Mouse (Mus musculus) midbrain, embryonic 13.5 days (tissue): ENCODE measurements at regions not wholly inside any gene's neighbourhood (a gene's known extent, or its start where the extent isn't known, plus 50 kb on each side); places are given as distances from the start of the nearest gene placed in this dataset.
"Not testable (repeated sequence)": the region's sequence is repeated elsewhere in the genome, so short reads cannot be mapped to it uniquely, and the experiment has no call there.

ENCODE experiments used
- ATAC-seq: fragments of 200-750 bp; cut with Nextera tagmentation; 2 replicates; pipeline ENCODE4 v1.8.0; 2017; ENCODE audit warnings: mild to moderate bottlenecking, moderate TSS enrichment, moderate library complexity
- H3K27ac ChIP-seq: fragments of 300-500 bp; sonication (generic); 2 replicates; pipeline ENCODE4 v1.5.1; 2015; ENCODE audit warnings: inconsistent platforms, mild to moderate bottlenecking, moderate library complexity
- H3K27me3 ChIP-seq: fragments of 300-500 bp; sonication (generic); 2 replicates; pipeline ENCODE4 v1.6.1; 2015; ENCODE audit warnings: mild to moderate bottlenecking, inconsistent platforms
- H3K36me3 ChIP-seq: fragments of 300-500 bp; sonication (generic); 2 replicates; pipeline ENCODE4 v1.6.1; 2015; ENCODE audit warnings: mild to moderate bottlenecking, inconsistent platforms
- H3K4me1 ChIP-seq: fragments of 300-500 bp; sonication (generic); replicated peaks from 2 replicates; pipeline ENCODE4 v1.6.1; 2015; ENCODE audit warnings: inconsistent platforms
- H3K4me2 ChIP-seq: fragments of 300-500 bp; sonication (generic); replicated peaks from 2 replicates; pipeline ENCODE4 v1.6.1; 2015; ENCODE audit warnings: moderate library complexity, mild to moderate bottlenecking, inconsistent platforms
- H3K4me3 ChIP-seq: fragments of 300-500 bp; sonication (generic); replicated peaks from 2 replicates; pipeline ENCODE4 v1.5.1; 2015; ENCODE audit warnings: mild to moderate bottlenecking, inconsistent platforms
- H3K9ac ChIP-seq: fragments of 300-500 bp; sonication (generic); replicated peaks from 2 replicates; pipeline ENCODE4 v1.6.1; 2015; ENCODE audit warnings: mild to moderate bottlenecking, inconsistent platforms
- H3K9me3 ChIP-seq: fragments of 300-500 bp; sonication (generic); 2 replicates; pipeline ENCODE4 v1.6.1; 2016; ENCODE audit warnings: mild to moderate bottlenecking, inconsistent platforms
- WGBS: fragments of 180-500 bp; shearing (Covaris S2); methylation state at CpG from one replicate; pipeline ENCODE4 v1.1.7; 2015; 5-methylcytosine and 5-hydroxymethylcytosine counted together

DNA sequence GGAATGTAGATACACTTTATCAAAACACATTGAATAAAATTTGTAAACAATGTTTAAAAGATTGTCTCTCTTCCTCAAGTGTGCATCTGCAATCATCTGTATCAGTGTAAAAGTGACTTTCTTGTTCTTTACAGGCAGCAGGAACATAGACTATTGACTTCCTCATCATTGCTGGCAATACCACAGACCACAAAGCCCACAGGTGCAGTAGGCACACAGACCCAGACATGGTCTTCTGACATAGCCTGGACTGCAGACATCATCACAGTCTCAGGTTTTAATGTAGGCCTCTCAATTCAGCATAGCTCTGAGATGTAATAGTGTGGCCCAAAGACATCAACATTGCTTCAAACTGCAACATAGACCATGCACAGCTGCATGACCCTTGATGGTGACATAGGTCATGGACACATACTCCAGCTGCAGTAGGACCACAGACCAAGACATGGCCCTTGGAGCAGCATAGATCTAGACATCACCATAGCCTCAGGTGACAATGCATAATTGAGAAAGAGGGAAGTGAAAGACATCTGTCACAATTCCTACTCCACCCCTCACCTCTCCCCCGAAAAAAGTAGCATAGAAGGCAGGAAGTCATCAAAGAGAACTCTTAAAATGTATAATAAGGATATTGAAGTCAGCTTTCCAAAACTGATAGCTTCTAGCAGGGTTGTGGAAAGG lies 74.1 kb upstream of the Speer2 start:
- no peak for ATAC-seq
- no peaks in the 10 kb centered on the region for H3K36me3 ChIP-seq
- no peaks in the 10 kb centered on the region for H3K9me3 ChIP-seq
- no peaks in the 10 kb centered on the region for H3K4me1 ChIP-seq
- H3K4me2 ChIP-seq: no peak overlapping the region
- H3K27me3 ChIP-seq: no peaks in the 10 kb centered on the region
- 76% methylated on average over 1 of the region's 1 CpGs for WGBS
- no peak overlapping the region for H3K4me3 ChIP-seq
- H3K9ac ChIP-seq: no peak overlapping the region
- H3K27ac ChIP-seq: no peak overlapping the region

DNA sequence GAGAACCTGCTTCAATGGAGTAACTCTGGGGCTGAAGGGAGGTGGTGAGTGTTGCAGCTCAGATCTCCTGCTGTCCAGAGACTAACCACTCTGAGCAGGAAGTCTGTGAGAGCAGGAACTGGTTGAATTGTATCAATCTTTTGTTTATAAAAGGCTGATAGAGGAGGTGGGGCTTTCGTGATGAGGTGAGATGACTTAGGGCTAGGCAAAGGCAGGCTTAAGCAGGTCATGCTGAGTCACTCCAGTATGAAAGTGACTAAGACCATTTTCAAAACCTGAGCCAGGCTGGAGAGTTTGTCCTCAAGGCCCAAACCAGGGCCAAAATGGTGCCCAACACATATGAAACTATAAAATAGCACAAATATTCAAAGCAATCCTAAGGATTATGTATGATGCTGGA lies 80.1 kb upstream of the Speer2 start:
- Histone ChIP-seq H3K4me2 (no peak overlapping the region), H3K9ac (no peak overlapping the region), H3K36me3 (no peaks in the 10 kb centered on the region), H3K4me3 (no peak overlapping the region), H3K27ac (no peak overlapping the region), H3K4me1 (no peaks in the 10 kb centered on the region), H3K27me3 (no peaks in the 10 kb centered on the region), H3K9me3 (no peaks in the 10 kb centered on the region)
- WGBS: 82% methylated on average over 1 of the region's 1 CpGs
- ATAC-seq: no peak

DNA sequence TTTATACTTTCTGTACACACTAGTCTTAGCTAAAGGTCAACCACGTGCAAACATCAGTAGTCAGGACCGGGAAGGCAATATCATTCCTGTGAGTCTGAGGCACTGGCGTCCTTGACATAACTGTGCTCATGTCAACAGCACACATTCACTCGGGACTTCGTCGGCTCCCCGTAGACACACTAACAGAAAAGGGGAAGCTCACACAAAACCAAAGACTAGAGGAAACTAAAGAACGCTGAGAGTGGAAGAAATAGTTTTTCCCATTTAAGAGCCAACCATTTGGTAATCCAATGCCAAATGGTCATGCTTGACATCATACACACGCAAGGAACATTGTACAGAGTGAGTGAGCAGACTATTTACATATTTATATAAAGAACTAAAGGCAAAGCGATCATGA lies 85.2 kb upstream of the Speer2 start:
- no peak overlapping the region for H3K27ac ChIP-seq
- no peak overlapping the region for H3K4me3 ChIP-seq
- H3K4me1 ChIP-seq: no peaks in the 10 kb centered on the region
- ATAC-seq: no peak
- 91% methylated on average over 10 of the region's 10 CpGs for WGBS
- H3K9ac ChIP-seq: no peak overlapping the region
- no peak overlapping the region for H3K4me2 ChIP-seq
- H3K27me3 ChIP-seq: no peaks in the 10 kb centered on the region
- H3K9me3 ChIP-seq: no peaks in the 10 kb centered on the region
- H3K36me3 ChIP-seq: no peaks in the 10 kb centered on the region

DNA sequence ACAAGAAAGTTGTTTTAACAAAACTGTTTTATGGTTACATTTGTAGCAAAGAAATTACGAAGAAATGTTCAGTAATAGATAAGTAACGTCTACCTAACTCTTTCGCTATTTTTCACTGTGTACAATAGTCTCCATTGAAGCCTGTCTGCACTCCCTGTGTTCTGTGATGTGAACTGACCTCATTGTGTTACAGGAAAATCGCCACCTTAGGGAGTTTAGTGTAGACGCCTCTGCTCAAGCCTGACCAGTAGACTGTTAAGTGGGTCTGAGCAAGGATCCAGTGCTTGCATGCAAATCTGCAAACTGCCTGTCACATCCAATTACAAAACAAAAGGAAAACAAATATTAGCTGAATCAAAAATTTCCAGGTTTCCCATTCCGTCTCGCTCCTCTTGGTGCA lies 85.8 kb upstream of the Speer2 start:
- Histone ChIP-seq H3K4me1 (no peaks in the 10 kb centered on the region), H3K27ac (no peak overlapping the region), H3K4me2 (no peak overlapping the region), H3K9ac (no peak overlapping the region), H3K4me3 (no peak overlapping the region), H3K36me3 (no peaks in the 10 kb centered on the region), H3K9me3 (no peaks in the 10 kb centered on the region), H3K27me3 (no peaks in the 10 kb centered on the region)
- ATAC-seq: no peak
- 86% methylated on average over 7 of the region's 7 CpGs for WGBS

DNA sequence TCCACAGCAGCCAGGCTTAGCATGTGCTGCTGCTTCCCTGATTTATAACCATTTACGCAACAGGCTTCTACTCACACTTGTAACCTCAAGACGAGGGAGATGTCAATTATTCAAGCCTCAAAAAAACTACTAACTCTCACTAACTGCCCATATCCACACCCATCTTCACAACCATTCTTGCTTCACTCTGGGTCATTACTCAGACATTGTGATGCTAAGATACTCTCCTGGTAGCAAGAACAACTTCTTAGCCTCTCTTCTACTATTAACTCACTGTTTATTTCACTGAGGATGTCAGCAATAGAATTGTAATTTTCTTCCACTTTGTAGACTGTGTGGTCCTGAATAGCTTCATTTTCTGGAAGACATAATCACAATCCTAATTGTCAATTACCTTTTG lies 88.0 kb upstream of the Speer2 start:
- Histone ChIP-seq H3K9me3 (no peaks in the 10 kb centered on the region), H3K27ac (no peak overlapping the region), H3K4me1 (no peaks in the 10 kb centered on the region), H3K27me3 (no peaks in the 10 kb centered on the region), H3K4me2 (no peak overlapping the region), H3K36me3 (no peaks in the 10 kb centered on the region), H3K9ac (no peak overlapping the region), H3K4me3 (no peak overlapping the region)
- WGBS: 77% methylated on average over 2 of the region's 2 CpGs
- ATAC-seq: no peak

DNA sequence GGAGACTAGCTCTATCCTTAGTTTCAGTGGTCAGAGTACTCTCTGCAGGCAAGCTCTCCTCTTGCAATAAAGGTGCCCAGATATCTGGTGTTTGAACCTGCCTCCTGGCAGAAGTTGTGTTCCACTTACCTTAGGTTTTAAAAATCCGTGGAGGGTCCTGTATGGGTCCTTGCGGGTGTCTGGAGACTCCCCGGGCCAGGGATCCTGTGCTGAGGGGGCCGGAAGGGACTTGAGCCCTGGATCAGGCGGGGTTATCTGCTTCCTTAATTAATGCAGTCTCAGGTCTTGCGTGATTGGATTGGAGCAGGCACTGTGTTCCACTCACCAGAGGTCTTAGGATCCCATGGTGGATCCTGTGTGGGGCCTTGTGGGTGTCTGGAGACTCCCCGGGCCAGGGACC lies 103.0 kb upstream of the Speer2 start:
- not testable (repeated sequence) for H3K9me3 ChIP-seq, H3K4me2 ChIP-seq, ATAC-seq, H3K36me3 ChIP-seq, H3K4me1 ChIP-seq, H3K9ac ChIP-seq, H3K27me3 ChIP-seq, H3K27ac ChIP-seq, H3K4me3 ChIP-seq
- WGBS: 89% methylated on average over 7 of the region's 7 CpGs

DNA sequence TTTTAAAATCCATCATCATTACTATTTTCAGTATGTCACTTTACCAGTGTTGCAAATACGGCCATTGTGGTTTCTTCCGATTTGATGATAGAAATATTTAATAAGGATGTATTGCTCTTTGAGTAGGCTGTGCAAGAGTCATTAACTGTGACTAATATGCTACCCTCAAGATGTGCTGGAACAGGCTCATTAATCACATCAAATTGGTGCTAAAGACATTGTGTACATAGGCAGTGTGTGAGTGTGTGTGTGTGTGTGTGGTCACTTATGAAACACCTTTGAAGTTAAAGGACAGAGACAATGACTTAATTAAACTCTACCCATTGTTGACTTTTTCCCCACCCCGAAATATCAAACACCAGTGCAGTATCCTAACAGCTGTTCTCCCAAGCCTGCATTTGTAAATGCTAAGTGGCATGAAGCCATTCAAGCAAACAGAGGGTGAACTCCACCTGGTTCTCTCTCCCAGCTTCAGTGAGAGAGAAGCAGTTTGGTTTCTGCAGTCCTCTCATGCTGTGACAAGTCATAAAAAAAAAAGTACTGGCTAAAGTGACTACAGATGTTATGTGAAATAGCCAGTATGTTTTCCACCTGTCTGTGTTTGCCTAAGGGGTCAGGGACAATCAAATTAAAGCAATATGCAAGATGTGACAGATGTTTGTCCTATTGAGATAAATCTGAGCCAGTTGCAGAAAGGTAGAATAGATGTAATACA lies 116.4 kb upstream of the Speer2 start:
- Histone ChIP-seq H3K27me3 (no peaks in the 10 kb centered on the region), H3K4me3 (no peak overlapping the region), H3K9ac (no peak overlapping the region), H3K4me1 (no peaks in the 10 kb centered on the region), H3K27ac (no peak overlapping the region), H3K36me3 (no peaks in the 10 kb centered on the region), H3K4me2 (no peak overlapping the region), H3K9me3 (no peaks in the 10 kb centered on the region)
- no peak for ATAC-seq
- 68% methylated on average over 3 of the region's 3 CpGs for WGBS

DNA sequence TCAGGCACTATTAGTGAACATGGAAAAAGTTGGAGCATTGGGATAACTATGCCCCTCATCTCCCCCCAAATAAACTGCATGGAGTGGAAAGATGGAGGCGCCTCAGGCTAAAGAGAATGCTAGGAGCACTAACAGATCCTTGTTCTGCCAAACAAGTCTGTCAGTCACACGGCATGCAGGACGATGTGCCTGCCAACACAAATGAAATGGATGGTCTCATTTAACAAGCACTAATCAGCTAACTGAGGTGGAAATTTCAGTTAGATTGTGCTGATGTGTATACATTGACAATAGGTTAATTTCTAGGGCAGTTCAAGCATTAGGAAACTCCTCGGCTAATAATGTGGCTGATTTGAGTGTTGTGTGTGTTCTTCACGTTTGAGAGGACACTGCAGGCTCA lies 120.8 kb upstream of the Speer2 start:
- WGBS: 60% methylated on average over 5 of the region's 5 CpGs
- Histone ChIP-seq H3K4me3 (no peak overlapping the region), H3K9ac (no peak overlapping the region), H3K27ac (no peak overlapping the region), H3K4me1 (no peaks in the 10 kb centered on the region), H3K4me2 (no peak overlapping the region), H3K27me3 (no peaks in the 10 kb centered on the region), H3K9me3 (no peaks in the 10 kb centered on the region), H3K36me3 (no peaks in the 10 kb centered on the region)
- ATAC-seq: no peak

DNA sequence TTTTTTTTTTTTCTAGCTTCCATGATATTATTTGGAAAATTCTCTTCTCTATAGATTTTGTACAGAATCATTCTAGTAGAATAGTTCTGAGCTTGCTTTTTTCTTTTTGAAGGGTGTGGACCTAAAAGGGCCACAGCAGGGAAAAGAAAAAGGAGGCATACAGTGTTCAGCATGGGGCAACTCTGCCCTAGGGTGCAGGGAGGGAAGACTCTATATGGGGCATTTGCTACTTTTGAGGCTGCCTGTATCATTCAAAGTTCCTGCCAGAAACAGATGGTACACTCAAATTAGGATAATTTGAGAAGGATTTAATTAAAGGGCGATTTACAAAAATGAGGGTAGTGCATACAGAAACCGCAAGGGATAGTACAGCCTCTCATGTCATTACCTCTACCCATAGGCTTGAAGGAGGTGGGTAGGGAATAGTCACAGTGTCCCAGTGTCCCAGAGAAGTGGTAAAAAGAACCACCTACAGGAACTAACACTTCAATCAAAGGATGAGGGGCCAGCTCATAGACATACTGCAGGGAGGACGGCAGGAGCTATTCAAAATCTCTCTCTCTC lies 128.4 kb upstream of the Speer2 start:
- H3K9ac ChIP-seq: no peak overlapping the region
- H3K27me3 ChIP-seq: no peaks in the 10 kb centered on the region
- no peaks in the 10 kb centered on the region for H3K36me3 ChIP-seq
- no peak overlapping the region for H3K4me3 ChIP-seq
- WGBS: 59% methylated on average over 3 of the region's 3 CpGs
- no peak for ATAC-seq
- no peaks in the 10 kb centered on the region for H3K4me1 ChIP-seq
- no peak overlapping the region for H3K4me2 ChIP-seq
- H3K9me3 ChIP-seq: no peaks in the 10 kb centered on the region
- H3K27ac ChIP-seq: no peak overlapping the region

DNA sequence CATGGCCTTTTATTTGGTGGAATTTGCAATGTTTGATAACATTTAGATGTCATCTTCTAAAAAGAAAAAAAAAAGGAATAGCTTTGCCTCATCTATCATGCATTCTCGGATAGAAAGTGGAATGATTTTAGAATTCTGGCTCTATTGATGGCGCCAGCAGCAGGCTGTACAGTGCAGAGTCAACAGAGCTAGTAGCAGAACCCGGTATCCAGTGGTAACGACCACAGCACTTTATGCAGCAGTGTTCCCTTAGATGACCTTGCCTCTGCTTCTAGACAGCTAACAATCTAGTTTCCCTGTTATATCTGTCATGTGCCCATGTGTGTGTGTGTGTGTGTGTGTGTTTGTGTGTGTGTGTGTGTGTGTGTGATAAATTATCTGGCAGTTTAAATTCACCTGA lies 129.2 kb upstream of the Speer2 start:
- no peak for ATAC-seq
- Histone ChIP-seq H3K9me3 (no peaks in the 10 kb centered on the region), H3K36me3 (no peaks in the 10 kb centered on the region), H3K4me2 (no peak overlapping the region), H3K4me1 (no peaks in the 10 kb centered on the region), H3K4me3 (no peak overlapping the region), H3K27ac (no peak overlapping the region), H3K9ac (no peak overlapping the region), H3K27me3 (no peaks in the 10 kb centered on the region)
- WGBS: 74% methylated on average over 4 of the region's 4 CpGs

DNA sequence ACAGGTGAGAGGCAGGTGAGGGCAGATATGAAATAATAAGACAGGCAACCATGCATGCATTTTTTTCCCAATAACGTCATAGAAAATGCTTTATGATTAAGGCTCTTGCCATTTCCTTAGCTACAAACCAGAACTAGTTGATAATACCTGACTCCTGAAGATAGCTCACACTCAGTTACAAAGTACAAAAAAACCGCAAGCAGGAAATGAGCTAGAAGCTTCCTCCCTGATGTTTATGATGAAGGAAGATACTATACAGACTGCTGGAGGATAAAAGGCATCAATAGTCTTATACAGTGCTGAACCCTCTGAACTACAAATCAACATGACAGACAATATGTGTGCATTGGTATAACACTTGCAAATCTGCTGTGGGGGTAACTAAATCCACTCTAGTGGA lies 143.3 kb upstream of the Speer2 start:
- no peak for ATAC-seq
- Histone ChIP-seq H3K27me3 (no peaks in the 10 kb centered on the region), H3K9me3 (no peaks in the 10 kb centered on the region), H3K4me2 (no peak overlapping the region), H3K4me3 (no peak overlapping the region), H3K9ac (no peak overlapping the region), H3K4me1 (no peaks in the 10 kb centered on the region), H3K36me3 (no peaks in the 10 kb centered on the region), H3K27ac (no peak overlapping the region)
- 96% methylated on average over 2 of the region's 2 CpGs for WGBS

DNA sequence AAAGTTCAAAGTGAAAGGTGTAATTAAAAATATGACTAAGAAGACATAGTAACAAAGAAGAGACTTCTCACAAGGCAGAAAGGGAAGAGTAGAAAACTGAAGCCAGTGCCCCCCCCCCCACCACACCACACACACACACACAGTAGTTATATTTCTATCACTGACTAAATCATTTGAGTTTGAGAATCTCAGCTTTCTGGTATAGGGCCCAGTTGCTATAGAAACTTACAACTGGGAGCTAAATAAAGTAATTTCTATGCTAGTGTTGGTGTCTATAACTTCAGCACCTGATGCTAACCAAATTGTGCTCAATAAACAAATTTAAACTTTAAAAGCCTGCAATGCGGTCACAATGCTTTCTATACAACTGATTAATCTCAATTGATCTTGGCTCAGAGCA lies 153.4 kb upstream of the Speer2 start:
- ATAC-seq: no peak
- Histone ChIP-seq H3K9me3 (no peaks in the 10 kb centered on the region), H3K27me3 (no peaks in the 10 kb centered on the region), H3K4me2 (no peak overlapping the region), H3K27ac (no peak overlapping the region), H3K4me1 (no peaks in the 10 kb centered on the region), H3K36me3 (no peaks in the 10 kb centered on the region), H3K4me3 (no peak overlapping the region), H3K9ac (no peak overlapping the region)
- WGBS: 72% methylated on average over 1 of the region's 1 CpGs

DNA sequence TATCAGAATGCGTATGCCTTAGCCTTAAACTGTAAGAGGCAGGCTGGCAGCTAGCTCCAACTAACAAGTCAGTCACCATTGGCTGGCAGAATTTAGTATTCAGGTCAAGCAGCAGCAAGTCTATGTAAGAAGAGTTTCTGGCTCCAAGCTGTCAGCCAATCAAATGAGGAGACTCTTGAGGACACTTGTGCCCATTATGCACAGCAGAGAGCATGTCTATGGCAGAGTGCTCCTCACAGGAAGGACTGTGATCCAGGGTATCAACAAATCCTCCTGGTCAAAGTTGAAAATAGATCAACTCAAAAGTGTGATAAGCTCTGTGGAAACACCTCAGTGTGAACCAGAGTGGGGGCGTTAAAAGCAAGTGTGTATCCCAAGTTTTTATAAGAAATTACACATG lies 156.0 kb upstream of the Speer2 start:
- Histone ChIP-seq H3K9me3 (no peaks in the 10 kb centered on the region), H3K27ac (no peak overlapping the region), H3K4me2 (no peak overlapping the region), H3K9ac (no peak overlapping the region), H3K27me3 (no peaks in the 10 kb centered on the region), H3K4me1 (no peaks in the 10 kb centered on the region), H3K36me3 (no peaks in the 10 kb centered on the region), H3K4me3 (no peak overlapping the region)
- 89% methylated on average over 2 of the region's 2 CpGs for WGBS
- no peak for ATAC-seq
